In the genomic region with DNA sequence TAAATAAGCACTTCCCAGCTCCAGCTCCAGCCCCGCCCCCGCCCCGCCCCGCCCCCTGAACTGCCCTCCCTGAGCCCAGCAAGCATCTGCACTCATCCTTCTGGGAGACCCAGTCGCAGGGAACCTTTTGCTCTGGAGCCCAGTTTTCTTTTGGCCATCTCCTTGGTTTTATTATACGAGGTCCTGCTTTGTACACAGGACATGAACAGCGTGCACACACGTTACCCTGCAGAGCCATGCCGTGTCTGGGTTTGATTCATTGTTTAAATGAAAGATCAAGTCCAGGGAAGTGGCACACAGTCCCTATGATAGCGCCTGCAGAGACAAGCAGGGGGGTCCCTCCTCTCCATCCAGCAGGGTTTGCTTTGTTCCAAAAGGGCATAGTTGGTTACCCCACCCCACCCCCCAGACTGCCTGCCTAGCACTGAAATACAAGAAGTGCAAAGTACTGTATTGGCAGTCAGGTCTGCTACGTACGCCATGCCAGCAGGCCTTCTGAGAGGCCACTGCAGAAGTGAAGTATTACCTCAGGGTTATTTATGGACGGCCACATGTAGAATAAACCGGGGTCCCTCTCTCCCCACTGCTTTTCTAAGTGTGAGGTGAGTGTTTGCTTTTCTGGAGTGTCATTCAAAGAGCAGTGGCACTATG, we compare ENCODE assay signal across 11 mouse cellular contexts. TPM values are rescaled to one million over a fixed set of nuclear protein-coding genes. Genes with fewer than 3 reads are reported as not detected.
DNase-seq lines count a peak whose midpoint lies in the region; ATAC-seq and TF ChIP-seq lines count a peak whose summit lies in the region.
"Had no signal": no experiment of that assay in that cellular context is flagged by ENCODE, and none has a peak within 500 bp of the region (broad histone marks: within the 10 kb centered on the region; RNA-seq: fewer than 3 reads in every experiment).

No protein-coding gene starts in this region.

- H3K27me3 ChIP-seq in hindbrain, embryonic 13.5 days: 0 out of 2 replicates have a peak, but pooled peaks cover 2% of the 10 kb centered on the region
- H3K27me3 ChIP-seq in midbrain, embryonic 10.5 days (ENCODE audit: low read depth, poor library complexity, severe bottlenecking): no peaks in the 10 kb centered on the region
- H3K27me3 ChIP-seq: liver, embryonic 15.5 days had no signal

- WGBS in hindbrain, embryonic 13.5 days: 9% methylated on average over 14 of the region's 14 CpGs
- WGBS in midbrain, embryonic 10.5 days: 15% methylated on average over 14 of the region's 14 CpGs

- H3K27ac ChIP-seq in ES-E14 (ENCODE audit: insufficient read depth, low read depth, low read length, poor library complexity, severe bottlenecking): no peak overlapping the region
- peak overlapping the region; percentile 35; the same call in 1 of the 2 replicates for H3K27ac ChIP-seq in hindbrain, embryonic 13.5 days
- peak overlapping the region; percentile 39; the same call in 1 of the 2 replicates for H3K27ac ChIP-seq in midbrain, embryonic 10.5 days (replicated peaks)
- H3K27ac ChIP-seq: liver, embryonic 15.5 days had no signal

- intact Hi-C loops in left cerebral cortex, postnatal 36 days (cut with DNase I): no loop called here

- TF ChIP-seq POLR2A in brain, embryonic 14.5 days (IDR thresholded peaks at IDR 0.05; ENCODE audit: borderline replicate concordance, extremely low read depth, insufficient read depth, insufficient read length, poor library complexity, severe bottlenecking): no peak

- no peak overlapping the region for H3K4me3 ChIP-seq in ES-E14 (ENCODE audit: insufficient read depth in 1 of 2, low read depth in 1 of 2, low read length in 2 of 2, poor library complexity in 1 of 2, severe bottlenecking in 1 of 2)
- no peak overlapping the region for H3K4me3 ChIP-seq in hindbrain, embryonic 13.5 days
- H3K4me3 ChIP-seq in midbrain, embryonic 10.5 days: no peak overlapping the region
- H3K4me3 ChIP-seq: liver, embryonic 15.5 days had no signal

- 0 out of 2 replicates have a peak overlapping the region, but pooled peaks have one; percentile 10 for H3K4me2 ChIP-seq in hindbrain, embryonic 13.5 days
- H3K4me2 ChIP-seq: liver, embryonic 15.5 days had no signal

- no peaks in the 10 kb centered on the region for H3K36me3 ChIP-seq in ES-E14 (ENCODE audit: control insufficient read depth, insufficient read depth, low read length, poor library complexity, severe bottlenecking)
- no peaks in the 10 kb centered on the region for H3K36me3 ChIP-seq in hindbrain, embryonic 13.5 days
- no peaks in the 10 kb centered on the region for H3K36me3 ChIP-seq in midbrain, embryonic 10.5 days
- H3K36me3 ChIP-seq: liver, embryonic 15.5 days had no signal

- no peak for TF ChIP-seq CTCF in brain, embryonic 14.5 days (IDR thresholded peaks at IDR 0.05; ENCODE audit: borderline replicate concordance, extremely low read depth, insufficient read depth, insufficient read length)

- no peaks in the 10 kb centered on the region for H3K9me3 ChIP-seq in ES-E14 (ENCODE audit: control insufficient read depth, insufficient read depth, low read depth, low read length)
- H3K9me3 ChIP-seq in hindbrain, embryonic 13.5 days: no peaks in the 10 kb centered on the region
- no peaks in the 10 kb centered on the region for H3K9me3 ChIP-seq in midbrain, embryonic 10.5 days (replicated peaks)
- H3K9me3 ChIP-seq: liver, embryonic 15.5 days had no signal

- H3K4me1 ChIP-seq in ES-E14 (ENCODE audit: control insufficient read depth in 2 of 2, insufficient read depth in 2 of 2, low read length in 2 of 2, poor library complexity in 1 of 2): peaks cover 0 to 1% of the 10 kb centered on the region in 2 experiments; a peak in 1 of 4 replicates
- peaks cover 26% of the 10 kb centered on the region for H3K4me1 ChIP-seq in hindbrain, embryonic 13.5 days (replicated peaks)
- peaks cover 12% of the 10 kb centered on the region for H3K4me1 ChIP-seq in midbrain, embryonic 10.5 days
- H3K4me1 ChIP-seq: liver, embryonic 15.5 days had no signal

- DNase-seq in ES-E14 (ENCODE audit: low read depth, low spot score): peak; percentile 4
- peak; percentile 69 for DNase-seq in brain, embryonic 14.5 days (ENCODE audit: low read depth)
- peak; percentile 28 for DNase-seq in midbrain, embryonic 10.5 days (ENCODE audit: low spot score)
- DNase-seq in left cerebral cortex, postnatal 36 days (ENCODE audit: low spot score in 2 of 2): no peak
- DNase-seq in urinary bladder, postnatal 4 days (ENCODE audit: low spot score in 2 of 2): no peak
- DNase-seq in thymus, postnatal 4 days: no peak
- DNase-seq in left cerebral cortex, adult 9 months (ENCODE audit: low spot score in 2 of 2): no peak
- DNase-seq: cerebellum, adult 9-11 months; right cerebral cortex, postnatal 14 days had no signal

- in situ Hi-C loops in ES-E14 (cut with MboI; ENCODE audit: low sequenced_read_pairs in 2 of 2, unreplicated experiment in 2 of 2): no loop called here

- H3K9ac ChIP-seq in ES-E14 (ENCODE audit: insufficient read depth, low read depth, low read length, poor library complexity, severe bottlenecking): no peak overlapping the region
- no peak overlapping the region for H3K9ac ChIP-seq in hindbrain, embryonic 13.5 days
- H3K9ac ChIP-seq: liver, embryonic 15.5 days had no signal

- peak; percentile 43; the same call in 1 of the 2 replicates for ATAC-seq in hindbrain, embryonic 13.5 days (ENCODE audit: low FRiP score)

TF ChIP-seq in ES-E14, 5 proteins besides CTCF, POLR2A, EP300 and RAD21:
- TF ChIP-seq MAFK (IDR thresholded peaks at IDR 0.05; ENCODE audit: insufficient read depth, low read depth, low read length): no peak
- no peak for TF ChIP-seq CHD2 (IDR thresholded peaks at IDR 0.05; ENCODE audit: low read depth, low read length)
- no peak for TF ChIP-seq HCFC1 (IDR thresholded peaks at IDR 0.05; ENCODE audit: borderline replicate concordance, insufficient read depth, low read length)
- no peak for TF ChIP-seq ZC3H11A (IDR thresholded peaks at IDR 0.05; ENCODE audit: borderline replicate concordance, low read depth, low read length)
- TF ChIP-seq ZNF384 (IDR thresholded peaks at IDR 0.05; ENCODE audit: low read depth, low read length): no peak

RNA-seq across cellular contexts. Expression of gene Sh3rf3, which starts 41.5 kb away (rescaled TPM):
- 1.1 and 1.6 TPM in 2 replicates for total RNA-seq in ES-E14 (2012; rRNA removed)
- 10.4 and 15.0 TPM in 2 replicates for polyA plus RNA-seq in brain, embryonic 14.5 days (2012; rRNA removed)
- 2.3 and 3.2 TPM in 2 replicates for polyA plus RNA-seq in hindbrain, embryonic 13.5 days (2015; fragmentation: Nextera tagmentation; extraction: Ambion mirVana)
- polyA plus RNA-seq in midbrain, embryonic 10.5 days (2016; fragmentation: Nextera tagmentation; extraction: Ambion mirVana): 0.56 and 0.83 TPM in 2 replicates
- 10 to 100 TPM; 44.0 to 56.3 TPM for total RNA-seq in left cerebral cortex, postnatal 36 days (2021)

Comparison
In these comparisons a context has a peak if more than half of its experiments do, and no peak if none do; other contexts are left out.
1. DNase-seq: peak in ES-E14 (single experiment), brain, embryonic 14.5 days (single experiment) and midbrain, embryonic 10.5 days (single experiment); none in left cerebral cortex, postnatal 36 days (0 of 2), urinary bladder, postnatal 4 days (0 of 2), thymus, postnatal 4 days (single experiment) and left cerebral cortex, adult 9 months (0 of 2).